Mouse (Mus musculus) stomach, embryonic 15.5 days (tissue): ENCODE measurements around the gene Hagh. TPM values are rescaled to one million over a fixed set of nuclear protein-coding genes. Genes with fewer than 3 reads are reported as not detected.

ENCODE experiments used
- ATAC-seq: fragments of 200-750 bp; cut with Nextera tagmentation; 2 replicates; pipeline ENCODE4 v1.8.0; 2017; ENCODE audit warnings: low read depth, moderate number of reproducible peaks, moderate TSS enrichment; ENCODE audit not compliant: insufficient read depth, low FRiP score
- H3K27ac ChIP-seq: fragments of 300-500 bp; sonication (generic); 2 replicates; pipeline ENCODE4 v1.5.1; 2015; ENCODE audit warnings: mild to moderate bottlenecking, inconsistent platforms
- H3K27me3 ChIP-seq: fragments of 300-500 bp; sonication (generic); replicated peaks from 2 replicates; pipeline ENCODE4 v1.6.1; 2015; ENCODE audit warnings: inconsistent platforms
- H3K36me3 ChIP-seq: fragments of 300-500 bp; sonication (generic); 2 replicates; pipeline ENCODE4 v1.6.1; 2015; ENCODE audit warnings: inconsistent platforms
- H3K4me1 ChIP-seq: fragments of 300-500 bp; sonication (generic); 2 replicates; pipeline ENCODE4 v1.6.1; 2015; ENCODE audit warnings: inconsistent platforms
- H3K4me2 ChIP-seq: fragments of 300-500 bp; sonication (generic); 2 replicates; pipeline ENCODE4 v1.6.1; 2015; ENCODE audit warnings: mild to moderate bottlenecking, inconsistent platforms
- H3K4me3 ChIP-seq: fragments of 300-500 bp; sonication (generic); replicated peaks from 2 replicates; pipeline ENCODE4 v1.5.1; 2015; ENCODE audit warnings: inconsistent platforms
- H3K9ac ChIP-seq: fragments of 300-500 bp; sonication (generic); 2 replicates; pipeline ENCODE4 v1.6.1; 2015; ENCODE audit warnings: inconsistent platforms
- H3K9me3 ChIP-seq: fragments of 300-500 bp; sonication (generic); 2 replicates; pipeline ENCODE4 v1.6.1; 2016; ENCODE audit warnings: inconsistent platforms
- WGBS: fragments of 180-500 bp; shearing (Covaris S2); methylation state at CpG from one replicate; pipeline ENCODE4 v1.1.7; 2015; 5-methylcytosine and 5-hydroxymethylcytosine counted together
- polyA plus RNA-seq: library from polyadenylated mRNA; unstranded; fragments of >200 nt; fragmentation: Nextera tagmentation; extraction: Ambion mirVana; gene quantifications from 2 replicates; pipeline ENCODE4 v1.2.1, GENCODE M21; 2015

Gene Hagh
- polyA plus RNA-seq, 1 experiment from 2014 or later = 49.1 TPM

DNA sequence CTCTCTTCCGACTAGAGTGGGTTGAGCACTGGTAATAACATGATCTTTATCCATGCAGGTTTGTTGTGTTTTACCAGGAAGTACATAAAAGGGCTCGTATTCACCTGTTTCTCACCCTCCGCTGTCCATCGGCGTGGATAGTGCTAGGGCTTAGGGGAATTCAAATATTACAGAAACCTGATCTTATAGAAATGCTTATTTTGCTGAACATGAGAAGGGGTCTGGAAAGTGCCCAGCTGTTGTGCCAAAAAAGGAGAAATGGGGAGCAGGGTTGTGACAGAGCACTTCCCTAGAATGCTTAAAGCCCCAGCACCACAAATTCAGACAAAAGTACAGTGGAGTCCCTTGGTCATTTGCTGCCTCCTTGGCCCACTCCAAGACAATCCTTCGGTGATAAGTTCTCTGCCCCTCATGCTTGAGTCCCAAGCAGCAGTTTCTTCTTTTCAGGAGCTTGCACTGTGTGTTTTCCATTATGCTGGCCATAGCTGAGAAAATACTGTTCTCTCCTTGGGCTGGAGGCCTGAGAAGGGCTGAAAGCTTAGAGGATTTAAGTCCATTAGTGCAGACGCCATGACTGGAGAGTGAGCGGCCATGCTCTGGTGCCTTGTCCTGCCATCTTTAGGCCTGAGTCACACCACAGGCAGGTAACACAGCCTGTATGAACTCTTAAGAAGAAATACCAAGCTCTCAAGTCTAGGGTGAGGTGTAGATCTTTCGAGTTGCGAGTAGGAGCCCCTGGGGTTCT is 11.6 kb downstream of the Hagh start:
- no peak for ATAC-seq
- Histone ChIP-seq H3K9me3 (no peaks in the 10 kb centered on the region), H3K27me3 (no peaks in the 10 kb centered on the region), H3K36me3 (no peaks in the 10 kb centered on the region), H3K4me3 (peak overlapping the region; percentile 95), H3K9ac (no peak overlapping the region), H3K4me1 (peaks cover 10% of the 10 kb centered on the region), H3K4me2 (peak overlapping the region; percentile 96), H3K27ac (no peak overlapping the region)
- WGBS = 75% methylated on average over 10 of the region's 10 CpGs

DNA sequence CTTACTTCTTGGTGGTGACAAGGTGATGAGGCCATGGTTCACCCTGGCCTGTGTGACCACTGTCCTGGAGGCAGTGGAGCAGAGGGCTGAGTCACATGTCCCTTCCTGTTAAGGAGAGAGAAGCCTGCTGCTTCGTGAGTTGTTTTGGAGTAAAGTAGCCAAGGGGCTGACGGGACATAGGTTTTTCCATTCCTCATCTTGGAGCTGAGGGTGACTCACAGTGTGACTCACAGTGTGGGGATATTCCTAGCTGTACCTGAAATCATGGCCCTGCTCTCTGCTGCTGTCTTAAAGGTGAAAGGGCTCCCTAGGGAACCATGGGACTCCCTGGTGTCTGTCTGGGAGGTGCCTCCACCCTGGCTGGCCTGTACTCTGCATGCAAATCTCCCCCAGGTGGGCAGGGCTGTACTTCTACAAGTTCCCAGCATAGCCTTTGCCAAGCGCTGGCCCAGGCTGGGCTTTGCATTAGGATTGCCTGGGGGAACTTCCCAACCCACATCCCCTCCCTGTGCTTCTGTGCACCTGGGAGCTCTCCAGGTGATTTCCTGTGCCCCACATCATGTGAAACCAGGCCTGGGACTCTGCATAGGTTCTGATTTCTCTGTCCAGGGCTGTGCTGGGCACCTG is 16.0 kb downstream of the Hagh start:
- Histone ChIP-seq H3K36me3 (0 out of 2 replicates have a peak, but pooled peaks cover 3% of the 10 kb centered on the region), H3K27ac (no peak overlapping the region)

DNA sequence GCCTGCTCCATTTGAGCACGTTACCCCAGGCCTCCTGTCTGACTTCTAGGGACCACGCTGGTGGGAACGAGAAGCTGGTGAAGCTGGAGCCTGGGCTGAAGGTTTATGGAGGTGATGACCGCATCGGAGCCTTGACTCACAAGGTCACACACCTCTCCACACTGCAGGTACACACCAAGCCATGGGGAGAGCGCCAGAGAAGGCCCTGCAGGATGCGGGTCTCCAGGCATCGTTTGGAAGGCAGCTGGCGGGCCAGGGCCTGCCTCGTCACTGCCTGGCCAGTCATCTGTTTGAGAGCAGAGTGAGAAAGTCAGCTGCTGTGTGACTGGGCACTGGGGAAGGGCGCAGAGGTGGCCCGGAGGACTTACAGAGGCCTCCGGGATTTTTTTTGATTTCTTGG is 16.6 kb downstream of the Hagh start:
- Histone ChIP-seq H3K4me2 (no peak overlapping the region), H3K36me3 (0 out of 2 replicates have a peak, but pooled peaks cover 3% of the 10 kb centered on the region), H3K4me3 (no peak overlapping the region), H3K4me1 (no peaks in the 10 kb centered on the region), H3K9me3 (no peaks in the 10 kb centered on the region), H3K27ac (no peak overlapping the region), H3K27me3 (no peaks in the 10 kb centered on the region), H3K9ac (no peak overlapping the region)
- no peak for ATAC-seq
- 89% methylated on average over 13 of the region's 13 CpGs for WGBS

More for the DNA sequence above, 16.0 kb downstream of the Hagh start:
- no peaks in the 10 kb centered on the region for H3K27me3 ChIP-seq
- H3K4me2 ChIP-seq = no peak overlapping the region
- H3K9ac ChIP-seq = no peak overlapping the region
- ATAC-seq = no peak
- H3K9me3 ChIP-seq = no peaks in the 10 kb centered on the region
- peaks cover 3% of the 10 kb centered on the region; the same call in 1 of the 2 replicates for H3K4me1 ChIP-seq
- no peak overlapping the region for H3K4me3 ChIP-seq
- WGBS = 78% methylated on average over 3 of the region's 3 CpGs

- 0 out of 2 replicates have a peak, but pooled peaks cover 3% of the 10 kb centered on the region for H3K36me3 ChIP-seq
- no peak for ATAC-seq
- H3K27me3 ChIP-seq = no peaks in the 10 kb centered on the region
- H3K4me3 ChIP-seq = no peak overlapping the region
- no peaks in the 10 kb centered on the region for H3K4me1 ChIP-seq
- no peak overlapping the region for H3K4me2 ChIP-seq
- WGBS = 81% methylated on average over 8 of the region's 8 CpGs
- H3K9me3 ChIP-seq = no peaks in the 10 kb centered on the region
- H3K27ac ChIP-seq = no peak overlapping the region
- no peak overlapping the region for H3K9ac ChIP-seq
Observed at GRCm38 (mm10) chr17:24857831-24858470, 18.0 kb downstream of the Hagh start.

DNA sequence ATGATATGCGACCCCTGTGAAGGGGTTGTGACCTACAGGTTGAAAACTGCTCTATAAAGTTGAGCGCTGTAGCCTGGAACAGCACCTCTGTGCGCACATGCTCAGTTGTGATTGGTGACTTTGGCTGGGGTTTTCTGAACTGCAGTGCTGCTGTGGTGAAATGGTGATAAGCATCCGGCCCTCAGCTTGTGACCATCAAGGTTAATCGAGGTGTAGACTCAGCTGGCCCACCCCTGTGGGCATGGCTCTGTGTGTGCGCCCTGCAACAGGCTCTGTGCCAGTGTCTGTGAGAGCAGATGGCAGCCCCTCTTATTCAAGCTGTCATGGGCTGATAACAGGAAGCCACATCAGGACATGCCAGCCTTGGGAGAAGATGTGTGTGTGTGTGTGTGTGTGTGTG is 19.0 kb downstream of the Hagh start:
- 85% methylated on average over 6 of the region's 6 CpGs for WGBS
- ATAC-seq = peak; percentile 90
- H3K9me3 ChIP-seq = no peaks in the 10 kb centered on the region
- H3K27ac ChIP-seq = no peak overlapping the region
- H3K4me1 ChIP-seq = no peaks in the 10 kb centered on the region
- H3K27me3 ChIP-seq = no peaks in the 10 kb centered on the region
- no peak overlapping the region for H3K4me3 ChIP-seq
- no peak overlapping the region for H3K4me2 ChIP-seq
- H3K36me3 ChIP-seq = 0 out of 2 replicates have a peak, but pooled peaks cover 3% of the 10 kb centered on the region
- H3K9ac ChIP-seq = no peak overlapping the region

- no peak overlapping the region for H3K4me2 ChIP-seq
- H3K36me3 ChIP-seq = 0 out of 2 replicates have a peak, but pooled peaks cover 10% of the 10 kb centered on the region
- H3K4me1 ChIP-seq = no peaks in the 10 kb centered on the region
- whole genome bisulfite sequencing = 92% methylated on average over 8 of the region's 8 CpGs
- no peaks in the 10 kb centered on the region for H3K27me3 ChIP-seq
- H3K9me3 ChIP-seq = no peaks in the 10 kb centered on the region
- ATAC-seq = peak; percentile 75; the same call in 1 of the 2 replicates
- H3K4me3 ChIP-seq = no peak overlapping the region
- H3K27ac ChIP-seq = no peak overlapping the region
- H3K9ac ChIP-seq = no peak overlapping the region
Observed at GRCm38 (mm10) chr17:24860076-24860475, 20.1 kb downstream of the Hagh start.

DNA sequence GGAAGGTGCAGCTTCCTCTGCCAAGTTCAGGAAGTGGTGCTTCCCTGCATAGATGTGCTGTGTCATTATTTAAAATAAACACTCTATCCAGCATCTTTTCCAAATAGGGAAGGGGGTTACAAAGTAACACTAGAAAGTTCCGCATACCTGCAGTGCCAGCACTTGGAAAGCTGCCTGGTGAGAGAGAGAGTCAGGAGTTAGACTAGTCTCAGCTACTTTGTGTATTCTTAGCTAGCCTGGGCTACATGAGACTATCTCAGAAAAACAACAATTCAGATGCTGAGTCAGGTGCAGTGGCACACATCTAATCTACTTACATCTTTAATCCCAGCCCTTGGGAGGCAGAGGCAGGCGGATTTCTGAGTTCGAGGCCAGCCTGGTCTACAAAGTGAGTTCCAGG is 21.8 kb downstream of the Hagh start:
- WGBS = 93% methylated on average over 3 of the region's 3 CpGs
- no peak for ATAC-seq
- Histone ChIP-seq H3K9ac (no peak overlapping the region), H3K4me3 (no peak overlapping the region), H3K9me3 (no peaks in the 10 kb centered on the region), H3K36me3 (0 out of 2 replicates have a peak, but pooled peaks cover 10% of the 10 kb centered on the region), H3K4me2 (no peak overlapping the region), H3K27ac (no peak overlapping the region), H3K4me1 (no peaks in the 10 kb centered on the region), H3K27me3 (no peaks in the 10 kb centered on the region)

GRCm38 (mm10) chr17:24865776-24866175 is 25.8 kb downstream of the Hagh start, which contains the start of gene Igfals:
Gene Igfals, plus strand, starts transcription at chr17:24865997.
- WGBS = 83% methylated on average over 8 of the region's 8 CpGs
- no peak for ATAC-seq
- no peak within 1 kb of the TSS for H3K27ac ChIP-seq
- no peaks in the 10 kb centered on the region for H3K9me3 ChIP-seq
- H3K36me3 ChIP-seq = 0 out of 2 replicates have a peak, but pooled peaks cover 7% of the 10 kb centered on the region
- no peaks in the 10 kb centered on the region for H3K27me3 ChIP-seq
- no peak within 1 kb of the TSS for H3K4me2 ChIP-seq
- no peak within 1 kb of the TSS for H3K4me3 ChIP-seq
- no peak within 1 kb of the TSS for H3K9ac ChIP-seq
- H3K4me1 ChIP-seq = no peaks in the 10 kb centered on the region

GRCm38 (mm10) chr17:24867914-24868313 is 28.0 kb downstream of the Hagh start:
- 93% methylated on average over 10 of the region's 10 CpGs for WGBS
- Histone ChIP-seq H3K4me3 (no peak overlapping the region), H3K4me2 (no peak overlapping the region), H3K36me3 (0 out of 2 replicates have a peak, but pooled peaks cover 7% of the 10 kb centered on the region), H3K9ac (no peak overlapping the region), H3K9me3 (no peaks in the 10 kb centered on the region), H3K4me1 (no peaks in the 10 kb centered on the region), H3K27me3 (no peaks in the 10 kb centered on the region), H3K27ac (no peak overlapping the region)
- ATAC-seq = no peak

DNA sequence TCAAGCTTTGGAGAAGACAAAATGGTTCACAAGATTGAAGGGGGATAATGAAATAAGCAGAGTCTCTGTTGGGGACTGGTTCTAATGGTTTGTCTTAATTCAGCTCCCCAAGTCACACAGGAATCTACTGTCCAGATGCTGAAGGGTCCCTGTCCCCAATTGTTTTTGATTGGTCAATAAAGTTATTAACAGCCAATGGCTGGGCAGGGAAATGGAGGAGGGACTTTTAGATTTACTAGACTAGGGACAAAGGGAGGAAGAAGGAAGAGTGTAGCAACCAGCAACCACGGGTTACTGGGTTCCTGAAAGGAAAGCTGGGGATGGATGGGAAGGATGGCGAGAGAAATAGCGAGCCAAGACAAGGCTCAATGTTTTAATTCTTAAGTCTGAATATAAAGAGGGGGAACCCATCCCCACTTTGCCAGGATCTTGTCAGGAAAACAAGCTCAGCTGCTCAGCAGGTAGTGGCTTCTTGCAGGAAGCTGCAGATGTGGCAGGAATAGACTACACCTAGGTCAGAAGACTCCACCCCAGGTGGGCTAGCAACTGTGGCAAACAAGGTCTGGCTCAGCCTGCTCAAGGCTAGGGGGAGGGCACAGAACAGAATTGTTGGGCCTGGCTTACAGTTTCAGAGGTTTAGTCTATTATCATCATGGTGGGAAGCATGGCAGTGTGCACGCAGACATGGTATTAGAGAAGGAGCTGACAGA is 33.9 kb downstream of the Hagh start:
- H3K36me3 ChIP-seq = no peaks in the 10 kb centered on the region
- H3K9ac ChIP-seq = no peak overlapping the region
- H3K27ac ChIP-seq = no peak overlapping the region
- no peak overlapping the region for H3K4me3 ChIP-seq
- no peaks in the 10 kb centered on the region for H3K27me3 ChIP-seq
- no peaks in the 10 kb centered on the region for H3K4me1 ChIP-seq
- H3K4me2 ChIP-seq = no peak overlapping the region
- no peak for ATAC-seq
- 53% methylated on average over 4 of the region's 4 CpGs for WGBS
- no peaks in the 10 kb centered on the region for H3K9me3 ChIP-seq

- 32% methylated on average over 1 of the region's 1 CpGs for WGBS
- Histone ChIP-seq H3K4me2 (no peak overlapping the region), H3K4me3 (no peak overlapping the region), H3K9me3 (no peaks in the 10 kb centered on the region), H3K9ac (no peak overlapping the region), H3K36me3 (no peaks in the 10 kb centered on the region), H3K4me1 (no peaks in the 10 kb centered on the region), H3K27ac (no peak overlapping the region), H3K27me3 (no peaks in the 10 kb centered on the region)
- no peak for ATAC-seq
Observed at GRCm38 (mm10) chr17:24874405-24874745, 34.4 kb downstream of the Hagh start.
